Mouse (Mus musculus) liver, embryonic 11.5 days (tissue): ENCODE measurements around the gene Selenot. TPM values are rescaled to one million over a fixed set of nuclear protein-coding genes. Genes with fewer than 3 reads are reported as not detected.

Source experiments
- ATAC-seq: fragments of 200-750 bp; cut with Nextera tagmentation; replicated peaks from 2 replicates; pipeline ENCODE4 v1.8.0; 2017; ENCODE audit warnings: moderate number of reproducible peaks, mild to moderate bottlenecking, moderate TSS enrichment, moderate library complexity; ENCODE audit not compliant: low FRiP score
- DNase-seq: peaks from one replicate; pipeline ENCODE4 v3.0.0-alpha.2; 2017; ENCODE audit warnings: low spot score
- H3K27ac ChIP-seq: fragments of 300-500 bp; sonication (generic); 2 replicates; pipeline ENCODE4 v1.5.1; 2014; ENCODE audit warnings: mild to moderate bottlenecking, low read depth, low read length, control low read depth
- H3K27me3 ChIP-seq: fragments of 300-500 bp; sonication (generic); replicated peaks from 2 replicates; pipeline ENCODE4 v1.6.1; 2014; ENCODE audit warnings: low read length, mixed read lengths; ENCODE audit not compliant: control insufficient read depth, insufficient read depth
- H3K36me3 ChIP-seq: fragments of 300-500 bp; sonication (generic); 2 replicates; pipeline ENCODE4 v1.6.1; 2014; ENCODE audit warnings: mild to moderate bottlenecking, low read length, moderate library complexity, mixed read lengths; ENCODE audit not compliant: control insufficient read depth, insufficient read depth
- H3K4me1 ChIP-seq: fragments of 300-500 bp; sonication (generic); replicated peaks from 2 replicates; pipeline ENCODE4 v1.6.1; 2014; ENCODE audit warnings: low read length, mixed read lengths; ENCODE audit not compliant: control insufficient read depth, insufficient read depth
- H3K4me2 ChIP-seq: fragments of 300-500 bp; sonication (generic); 2 replicates; pipeline ENCODE4 v1.6.1; 2014; ENCODE audit warnings: mild to moderate bottlenecking, control low read depth, moderate library complexity
- H3K4me3 ChIP-seq: fragments of 300-500 bp; sonication (generic); 2 replicates; pipeline ENCODE4 v1.5.1; 2014; ENCODE audit warnings: low read depth, low read length, control low read depth
- H3K9ac ChIP-seq: fragments of 300-500 bp; sonication (generic); 2 replicates; pipeline ENCODE4 v1.6.1; 2014; ENCODE audit warnings: low read depth, low read length, control low read depth
- H3K9me3 ChIP-seq: fragments of 300-500 bp; sonication (generic); 2 replicates; pipeline ENCODE4 v1.6.1; 2016; ENCODE audit warnings: low read length, inconsistent platforms, mixed read lengths; ENCODE audit not compliant: control insufficient read depth
- WGBS: fragments of 180-500 bp; shearing (Covaris S2); extraction: QIAGEN DNeasy Blood & Tissue Kit; methylation state at CpG from one replicate; pipeline ENCODE4 v1.1.7; 2014; 5-methylcytosine and 5-hydroxymethylcytosine counted together
- polyA plus RNA-seq: library from polyadenylated mRNA; unstranded; fragments of >200 nt; fragmentation: Nextera tagmentation; extraction: Ambion mirVana; gene quantifications from 2 replicates; pipeline ENCODE4 v1.2.1, GENCODE M21; 2014

Selenot gene
- polyA plus RNA-seq, 1 experiment from 2014 or later = 25.0 TPM

GRCm38 (mm10) chr3:58621066-58621465 lies 44.6 kb downstream of the Selenot start:
- H3K4me1 ChIP-seq = no peaks in the 10 kb centered on the region
- no peak overlapping the region for H3K4me3 ChIP-seq
- no peak for ATAC-seq
- H3K9ac ChIP-seq = no peak overlapping the region
- H3K9me3 ChIP-seq = no peaks in the 10 kb centered on the region
- WGBS = 79% methylated on average over 7 of the region's 7 CpGs
- H3K27me3 ChIP-seq = no peaks in the 10 kb centered on the region
- no peak for DNase-seq
- no peak overlapping the region for H3K4me2 ChIP-seq
- H3K27ac ChIP-seq = no peak overlapping the region
- H3K36me3 ChIP-seq = no peaks in the 10 kb centered on the region

GRCm38 (mm10) chr3:58622665-58623394 lies 46.4 kb downstream of the Selenot start:
- Histone ChIP-seq H3K9ac (no peak overlapping the region), H3K4me2 (no peak overlapping the region), H3K36me3 (no peaks in the 10 kb centered on the region), H3K27ac (no peak overlapping the region), H3K4me1 (no peaks in the 10 kb centered on the region), H3K4me3 (no peak overlapping the region), H3K9me3 (no peaks in the 10 kb centered on the region), H3K27me3 (no peaks in the 10 kb centered on the region)
- ATAC-seq (no peak), DNase-seq (no peak)
- 69% methylated on average over 3 of the region's 3 CpGs for WGBS

GRCm38 (mm10) chr3:58624981-58625380 lies 48.5 kb downstream of the Selenot start:
- DNase-seq = no peak
- Histone ChIP-seq H3K4me1 (no peaks in the 10 kb centered on the region), H3K36me3 (no peaks in the 10 kb centered on the region), H3K4me3 (no peak overlapping the region), H3K9me3 (no peaks in the 10 kb centered on the region), H3K4me2 (no peak overlapping the region), H3K27me3 (no peaks in the 10 kb centered on the region), H3K9ac (no peak overlapping the region), H3K27ac (no peak overlapping the region)
- no peak for ATAC-seq
- 77% methylated on average over 4 of the region's 4 CpGs for WGBS

GRCm38 (mm10) chr3:58631693-58632092 lies 55.3 kb downstream of the Selenot start:
- H3K27ac ChIP-seq = no peak overlapping the region

GRCm38 (mm10) chr3:58636406-58637295 lies 60.2 kb downstream of the Selenot start, which contains the start of gene Erich6:
Gene Erich6 (minus strand): TSS chr3:58637207.
- ATAC-seq (peak; percentile 65), DNase-seq (peak; percentile 53)
- Histone ChIP-seq H3K9ac (peak within 1 kb of the TSS; percentile 53), H3K27me3 (no peaks in the 10 kb centered on the region), H3K36me3 (no peaks in the 10 kb centered on the region), H3K27ac (no peak within 1 kb of the TSS), H3K4me2 (peak within 1 kb of the TSS; percentile 91), H3K9me3 (no peaks in the 10 kb centered on the region), H3K4me1 (peaks cover 4% of the 10 kb centered on the region; the same call in 1 of the 2 replicates), H3K4me3 (peak within 1 kb of the TSS; percentile 48)
- WGBS = under 1% methylated on average over 34 of the region's 34 CpGs

More at GRCm38 (mm10) chr3:58631693-58632092, 55.3 kb downstream of the Selenot start:
- 74% methylated on average over 2 of the region's 2 CpGs for WGBS
- Histone ChIP-seq H3K9ac (no peak overlapping the region), H3K4me3 (no peak overlapping the region), H3K4me2 (no peak overlapping the region), H3K36me3 (no peaks in the 10 kb centered on the region), H3K9me3 (no peaks in the 10 kb centered on the region), H3K27me3 (no peaks in the 10 kb centered on the region), H3K4me1 (peaks cover 4% of the 10 kb centered on the region; the same call in 1 of the 2 replicates)
- DNase-seq (no peak), ATAC-seq (no peak)

Other genes with a start within 250 kb of the Selenot start
- gene Tsc22d2, start 161.9 kb upstream of the Selenot start, polyA plus RNA-seq = 10.6 and 10.7 TPM in 2 replicates
- gene Eif2a, start 50.8 kb upstream of the Selenot start, polyA plus RNA-seq = 66.1 and 71.3 TPM in 2 replicates
- gene Serp1, start 50.7 kb upstream of the Selenot start, polyA plus RNA-seq = 161 and 178 TPM in 2 replicates
- not detected in 2 replicates for gene Erich6, start 60.6 kb downstream of the Selenot start, polyA plus RNA-seq
- gene Siah2, start 115.8 kb downstream of the Selenot start, polyA plus RNA-seq = 5.4 and 6.2 TPM in 2 replicates
- gene Mindy4b-ps, start 245.7 kb downstream of the Selenot start, polyA plus RNA-seq = not detected in 2 replicates